Mouse (Mus musculus) lung, postnatal 14 days (tissue): ENCODE results near the gene Aldh1b1.
A peak's percentile ranks its signal among the peaks of the same experiment; 100 is the strongest.

Experiments used
- DNase-seq: peaks from one replicate; pipeline ENCODE4 v3.0.0; 2021

Aldh1b1 gene

GRCm38 (mm10) chr4:45785959-45786358 is 12.9 kb upstream of the Aldh1b1 start:
- no peak for DNase-seq

GRCm38 (mm10) chr4:45786674-45787073 is 12.1 kb upstream of the Aldh1b1 start:
- DNase-seq = no peak

GRCm38 (mm10) chr4:45788446-45789081 is 10.3 kb upstream of the Aldh1b1 start:
- no peak for DNase-seq

GRCm38 (mm10) chr4:45789263-45789958 is 9.4 kb upstream of the Aldh1b1 start:
- DNase-seq = no peak

- no peak for DNase-seq
Measured at GRCm38 (mm10) chr4:45790018-45790417, 8.8 kb upstream of the Aldh1b1 start.

- peak; percentile 9 for DNase-seq
Measured at GRCm38 (mm10) chr4:45795191-45795811, 3.5 kb upstream of the Aldh1b1 start.

GRCm38 (mm10) chr4:45796760-45797159 is 2.1 kb upstream of the Aldh1b1 start:
- DNase-seq = no peak

- no peak for DNase-seq
Measured at GRCm38 (mm10) chr4:45799956-45800537, 1.2 kb downstream of the Aldh1b1 start.

GRCm38 (mm10) chr4:45802900-45803299 is 4.1 kb downstream of the Aldh1b1 start:
- DNase-seq = no peak

- DNase-seq = no peak
Measured at GRCm38 (mm10) chr4:45808034-45808433, 9.2 kb downstream of the Aldh1b1 start.

- DNase-seq = no peak
Measured at GRCm38 (mm10) chr4:45811250-45811649, 12.4 kb downstream of the Aldh1b1 start.

- peak; percentile 56 for DNase-seq
Measured at GRCm38 (mm10) chr4:45815542-45815941, 16.7 kb downstream of the Aldh1b1 start.

GRCm38 (mm10) chr4:45818814-45819207 is 20.0 kb downstream of the Aldh1b1 start:
- no peak for DNase-seq

- peak; percentile 26 for DNase-seq
Measured at GRCm38 (mm10) chr4:45819208-45819931, 20.5 kb downstream of the Aldh1b1 start.

GRCm38 (mm10) chr4:45820074-45820830 is 21.4 kb downstream of the Aldh1b1 start:
- DNase-seq = peak; percentile 66

GRCm38 (mm10) chr4:45821995-45822394 is 23.2 kb downstream of the Aldh1b1 start:
- no peak for DNase-seq

- no peak for DNase-seq
Measured at GRCm38 (mm10) chr4:45822781-45823575, 24.2 kb downstream of the Aldh1b1 start.

GRCm38 (mm10) chr4:45824049-45824760 is 25.4 kb downstream of the Aldh1b1 start:
- DNase-seq = no peak

GRCm38 (mm10) chr4:45824761-45825556 is 26.1 kb downstream of the Aldh1b1 start:
- DNase-seq = no peak
